Mouse (Mus musculus) embryonic fibroblast, embryonic 13.5 days (primary cell): ENCODE data around the gene Hist1h3e.

ENCODE experiments used
- CTCF ChIP-seq: IDR thresholded peaks from 2 replicates; pipeline ENCODE4 v1.5.1; 2011; ENCODE audit warnings: mild to moderate bottlenecking, control low read depth, low read length, moderate library complexity, borderline replicate concordance; ENCODE audit not compliant: insufficient read depth
- POLR2A ChIP-seq: IDR thresholded peaks from 2 replicates; pipeline ENCODE4 v1.6.1; 2011; ENCODE audit warnings: low read depth, mild to moderate bottlenecking, control low read depth, low read length, moderate library complexity

- TF ChIP-seq POLR2A (no peak), CTCF (no peak)
Measured at GRCm38 (mm10) chr13:23604452-23604851, 42.3 kb upstream of the Hist1h3e start.
